Mouse (Mus musculus) midbrain, embryonic 10.5 days (tissue): ENCODE measurements around the gene Tlr11. TPM values are rescaled to one million over a fixed set of nuclear protein-coding genes. Genes with fewer than 3 reads are reported as not detected.

Experiments used
- DNase-seq: peaks from one replicate; pipeline ENCODE4 v3.0.0-alpha.2; 2017; ENCODE audit warnings: low spot score
- H3K27ac ChIP-seq: fragments of 300-500 bp; sonication (generic); replicated peaks from 2 replicates; pipeline ENCODE4 v1.5.1; 2016; ENCODE audit warnings: mild to moderate bottlenecking
- H3K27me3 ChIP-seq: fragments of 300-500 bp; sonication (generic); 2 replicates; pipeline ENCODE4 v1.6.1; 2016; ENCODE audit warnings: low read depth, mild to moderate bottlenecking; ENCODE audit not compliant: poor library complexity, severe bottlenecking
- H3K36me3 ChIP-seq: fragments of 300-500 bp; sonication (generic); 2 replicates; pipeline ENCODE4 v1.6.1; 2016; ENCODE audit warnings: mild to moderate bottlenecking, moderate library complexity
- H3K4me1 ChIP-seq: fragments of 300-500 bp; sonication (generic); 2 replicates; pipeline ENCODE4 v1.6.1; 2016
- H3K4me3 ChIP-seq: fragments of 300-500 bp; sonication (generic); 2 replicates; pipeline ENCODE4 v1.5.1; 2016; ENCODE audit warnings: mild to moderate bottlenecking, moderate library complexity
- H3K9me3 ChIP-seq: fragments of 300-500 bp; sonication (generic); replicated peaks from 2 replicates; pipeline ENCODE4 v1.6.1; 2016; ENCODE audit warnings: mild to moderate bottlenecking
- WGBS: fragments of 180-500 bp; shearing (Covaris S2); methylation state at CpG from one replicate; pipeline ENCODE4 v1.1.7; 2016; 5-methylcytosine and 5-hydroxymethylcytosine counted together
- polyA plus RNA-seq: library from polyadenylated mRNA; unstranded; fragments of >200 nt; fragmentation: Nextera tagmentation; extraction: Ambion mirVana; gene quantifications from 2 replicates; pipeline ENCODE4 v1.2.1, GENCODE M21; 2016

Gene Tlr11
- polyA plus RNA-seq, result not detected in 2 replicates

GRCm38 (mm10) chr14:50357593-50357992 lies at the start of gene Tlr11:
Gene Tlr11 (plus strand): TSS chr14:50357914.
- H3K36me3 ChIP-seq, result no peaks in the 10 kb centered on the region
- no peak within 1 kb of the TSS for H3K4me3 ChIP-seq
- H3K9me3 ChIP-seq, result no peaks in the 10 kb centered on the region
- WGBS, result 82% methylated on average over 2 of the region's 2 CpGs
- H3K4me1 ChIP-seq, result no peaks in the 10 kb centered on the region
- no peaks in the 10 kb centered on the region for H3K27me3 ChIP-seq
- no peak within 1 kb of the TSS for H3K27ac ChIP-seq
- DNase-seq, result no peak

- no peaks in the 10 kb centered on the region for H3K36me3 ChIP-seq
- no peak within 1 kb of the TSS for H3K27ac ChIP-seq
- no peaks in the 10 kb centered on the region for H3K27me3 ChIP-seq
- H3K4me3 ChIP-seq, result no peak within 1 kb of the TSS
- WGBS, result 70% methylated on average over 1 of the region's 1 CpGs
- DNase-seq, result no peak
- no peaks in the 10 kb centered on the region for H3K9me3 ChIP-seq
- no peaks in the 10 kb centered on the region for H3K4me1 ChIP-seq
Measured at GRCm38 (mm10) chr14:50326661-50327060, 31.1 kb upstream of the Tlr11 start, which contains the start of gene Olfr734. Gene Olfr734 (minus strand): TSS chr14:50326761.

GRCm38 (mm10) chr14:50348796-50349195 lies 8.9 kb upstream of the Tlr11 start, which contains the start of gene Olfr735:
Gene Olfr735 (minus strand): TSS chr14:50348872.
- H3K27me3 ChIP-seq, result no peaks in the 10 kb centered on the region
- no peak within 1 kb of the TSS for H3K27ac ChIP-seq
- WGBS, result 89% methylated on average over 2 of the region's 2 CpGs
- DNase-seq, result no peak
- H3K36me3 ChIP-seq, result no peaks in the 10 kb centered on the region
- no peaks in the 10 kb centered on the region for H3K9me3 ChIP-seq
- no peaks in the 10 kb centered on the region for H3K4me1 ChIP-seq
- no peak within 1 kb of the TSS for H3K4me3 ChIP-seq

GRCm38 (mm10) chr14:50352438-50352837 lies 5.3 kb upstream of the Tlr11 start:
- Histone ChIP-seq H3K36me3 (no peaks in the 10 kb centered on the region), H3K4me1 (no peaks in the 10 kb centered on the region), H3K4me3 (no peak overlapping the region), H3K27me3 (no peaks in the 10 kb centered on the region), H3K27ac (no peak overlapping the region), H3K9me3 (no peaks in the 10 kb centered on the region)
- peak; percentile 13 for DNase-seq
- WGBS, result 70% methylated on average over 3 of the region's 3 CpGs

- Histone ChIP-seq H3K36me3 (no peaks in the 10 kb centered on the region), H3K9me3 (no peaks in the 10 kb centered on the region), H3K4me3 (no peak overlapping the region), H3K27me3 (no peaks in the 10 kb centered on the region), H3K4me1 (no peaks in the 10 kb centered on the region), H3K27ac (no peak overlapping the region)
- no peak for DNase-seq
- 87% methylated on average over 2 of the region's 2 CpGs for WGBS
Measured at GRCm38 (mm10) chr14:50356725-50357124, 989 bp upstream of the Tlr11 start.

- Histone ChIP-seq H3K4me1 (no peaks in the 10 kb centered on the region), H3K36me3 (no peaks in the 10 kb centered on the region), H3K27me3 (no peaks in the 10 kb centered on the region), H3K9me3 (no peaks in the 10 kb centered on the region), H3K27ac (no peak overlapping the region), H3K4me3 (no peak overlapping the region)
- WGBS, result 87% methylated on average over 3 of the region's 3 CpGs
- no peak for DNase-seq
Measured at GRCm38 (mm10) chr14:50360480-50360879, 2.8 kb downstream of the Tlr11 start.

- no peaks in the 10 kb centered on the region for H3K4me1 ChIP-seq
- no peaks in the 10 kb centered on the region for H3K27me3 ChIP-seq
- H3K27ac ChIP-seq, result no peak overlapping the region
- no peaks in the 10 kb centered on the region for H3K36me3 ChIP-seq
- no peak overlapping the region for H3K4me3 ChIP-seq
- DNase-seq, result no peak
- H3K9me3 ChIP-seq, result no peaks in the 10 kb centered on the region
- 83% methylated on average over 2 of the region's 2 CpGs for whole genome bisulfite sequencing
Measured at GRCm38 (mm10) chr14:50363561-50363960, 5.8 kb downstream of the Tlr11 start.

GRCm38 (mm10) chr14:50380863-50381262 lies 23.1 kb downstream of the Tlr11 start, which contains the start of gene Olfr736:
Gene Olfr736 (plus strand): TSS chr14:50381163.
- WGBS, result 89% methylated on average over 2 of the region's 2 CpGs
- no peak within 1 kb of the TSS for H3K4me3 ChIP-seq
- no peaks in the 10 kb centered on the region for H3K27me3 ChIP-seq
- H3K27ac ChIP-seq, result no peak within 1 kb of the TSS
- no peak for DNase-seq
- H3K4me1 ChIP-seq, result no peaks in the 10 kb centered on the region
- no peaks in the 10 kb centered on the region for H3K36me3 ChIP-seq
- H3K9me3 ChIP-seq, result no peaks in the 10 kb centered on the region

- H3K27ac ChIP-seq, result no peak within 1 kb of the TSS
- H3K27me3 ChIP-seq, result no peaks in the 10 kb centered on the region
- H3K36me3 ChIP-seq, result no peaks in the 10 kb centered on the region
- 90% methylated on average over 1 of the region's 1 CpGs for WGBS
- no peaks in the 10 kb centered on the region for H3K4me1 ChIP-seq
- no peak for DNase-seq
- H3K9me3 ChIP-seq, result no peaks in the 10 kb centered on the region
- no peak within 1 kb of the TSS for H3K4me3 ChIP-seq
Measured at GRCm38 (mm10) chr14:50407268-50407667, 49.6 kb downstream of the Tlr11 start, which contains the start of gene Olfr738. Gene Olfr738 (plus strand): TSS chr14:50407568.

Other genes with a start within 250 kb of the Tlr11 start
- gene Olfr727, start 234.7 kb upstream of the Tlr11 start, polyA plus RNA-seq, result not detected in 2 replicates
- not detected in 2 replicates for gene Olfr728, start 215.2 kb upstream of the Tlr11 start, polyA plus RNA-seq
- gene Olfr729, start 205.0 kb upstream of the Tlr11 start, polyA plus RNA-seq, result not detected in 2 replicates
- not detected in 2 replicates for gene Olfr730, start 169.7 kb upstream of the Tlr11 start, polyA plus RNA-seq
- not detected in 2 replicates for gene Olfr731, start 116.0 kb upstream of the Tlr11 start, polyA plus RNA-seq
- not detected in 2 replicates for gene Olfr732, start 73.7 kb upstream of the Tlr11 start, polyA plus RNA-seq
- gene Olfr733, start 56.4 kb upstream of the Tlr11 start, polyA plus RNA-seq, result not detected in 2 replicates
- not detected in 2 replicates for gene Olfr734, start 31.2 kb upstream of the Tlr11 start, polyA plus RNA-seq
- not detected in 2 replicates for gene Olfr735, start 9.0 kb upstream of the Tlr11 start, polyA plus RNA-seq
- not detected in 2 replicates for gene Olfr736, start 23.2 kb downstream of the Tlr11 start, polyA plus RNA-seq
- not detected in 2 replicates for gene Olfr738, start 49.7 kb downstream of the Tlr11 start, polyA plus RNA-seq
- gene Olfr739, start 60.7 kb downstream of the Tlr11 start, polyA plus RNA-seq, result not detected in 2 replicates
- not detected in 2 replicates for gene Olfr740, start 87.6 kb downstream of the Tlr11 start, polyA plus RNA-seq
- not detected in 2 replicates for gene Olfr741, start 114.8 kb downstream of the Tlr11 start, polyA plus RNA-seq
- not detected in 2 replicates for gene Olfr742, start 145.7 kb downstream of the Tlr11 start, polyA plus RNA-seq
- gene Olfr743, start 163.9 kb downstream of the Tlr11 start, polyA plus RNA-seq, result not detected in 2 replicates